Mouse (Mus musculus) CD4-positive helper T cell, adult 2 months (primary cell): ENCODE measurements at regions not wholly inside any gene's neighbourhood (a gene's known extent, or its start where the extent isn't known, plus 50 kb on each side); places are given as distances from the start of the nearest gene placed in this dataset.
"Not testable (repeated sequence)": the region's sequence is repeated elsewhere in the genome, so short reads cannot be mapped to it uniquely, and the experiment has no call there.

Experiments
- DNase-seq: peaks from one replicate; pipeline ENCODE4 v3.0.0-alpha.2; 2012; ENCODE audit warnings: low read depth, missing footprints, low spot score

DNA sequence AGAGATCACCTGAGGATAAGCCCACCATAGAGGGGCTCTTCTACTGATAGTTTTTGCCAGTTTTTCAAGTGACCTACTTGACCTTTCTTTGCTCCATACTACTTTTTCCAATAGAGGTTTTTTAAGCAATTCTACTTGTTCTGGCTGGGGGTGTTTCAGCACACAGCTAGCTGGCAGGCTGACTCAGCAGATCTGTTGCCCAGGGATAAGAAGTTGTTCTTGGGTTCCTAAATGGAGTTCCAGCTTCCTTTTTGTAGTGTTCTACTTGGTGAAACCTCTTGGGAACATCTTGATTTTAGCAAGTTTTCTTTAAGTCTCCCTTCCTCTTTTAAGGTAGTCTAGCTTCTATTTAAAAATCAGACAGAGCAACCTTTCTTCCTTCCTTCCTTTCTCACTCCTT lies 61.0 kb downstream of the 4930474N05Rik start:
- DNase-seq = no peak

DNA sequence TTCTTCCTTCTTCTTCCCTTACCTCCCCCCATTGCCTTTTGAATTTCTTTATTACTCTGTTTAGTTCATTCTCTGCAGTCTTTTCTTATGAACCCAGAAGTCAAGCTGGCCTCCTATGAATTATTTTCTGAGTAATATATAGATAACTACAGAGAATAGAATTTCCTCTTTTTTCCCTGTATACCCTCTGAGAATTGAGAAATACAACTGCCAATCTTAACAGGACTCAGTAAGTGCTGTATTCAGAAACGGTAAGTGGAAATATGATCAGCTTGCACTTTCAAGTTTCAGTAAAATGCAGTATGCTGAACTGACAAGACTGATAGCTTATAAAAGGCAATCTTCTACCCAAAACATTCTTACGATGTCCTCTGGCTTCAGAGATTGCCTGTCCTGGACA lies 61.5 kb downstream of the 4930474N05Rik start:
- no peak for DNase-seq

GRCm38 (mm10) chr14:36183701-36184100 lies 89.0 kb downstream of the 4930474N05Rik start:
- DNase-seq = no peak

GRCm38 (mm10) chr14:36196517-36196916 lies 101.8 kb downstream of the 4930474N05Rik start:
- no peak for DNase-seq

DNA sequence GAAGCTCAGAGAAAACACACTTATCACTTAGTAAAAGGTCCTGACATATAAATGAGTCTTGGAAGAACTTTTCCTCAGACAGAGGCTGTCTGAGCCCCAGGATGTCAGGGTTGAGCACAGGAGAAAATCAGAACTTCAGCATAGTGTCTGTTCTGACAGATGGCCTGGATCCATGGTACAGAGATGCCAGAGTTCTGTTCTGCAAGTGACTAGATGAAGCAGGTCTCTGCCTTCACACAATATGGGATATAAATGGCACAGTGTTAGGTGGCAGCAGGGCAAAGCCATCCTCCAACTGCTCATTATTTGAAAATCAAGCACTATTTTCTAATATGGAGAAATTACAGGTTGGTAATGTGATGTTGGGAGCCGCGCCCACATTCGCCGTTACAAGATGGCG lies 103.7 kb downstream of the 4930474N05Rik start:
- no peak for DNase-seq

GRCm38 (mm10) chr14:36203855-36204254 lies 109.1 kb downstream of the 4930474N05Rik start:
- no peak for DNase-seq

- DNase-seq = no peak
Observed at GRCm38 (mm10) chr14:36212830-36213229, 118.1 kb downstream of the 4930474N05Rik start.

GRCm38 (mm10) chr14:36245849-36246248 lies 151.1 kb downstream of the 4930474N05Rik start:
- no peak for DNase-seq

- no peak for DNase-seq
Observed at GRCm38 (mm10) chr14:36262126-36262525, 167.4 kb downstream of the 4930474N05Rik start.

DNA sequence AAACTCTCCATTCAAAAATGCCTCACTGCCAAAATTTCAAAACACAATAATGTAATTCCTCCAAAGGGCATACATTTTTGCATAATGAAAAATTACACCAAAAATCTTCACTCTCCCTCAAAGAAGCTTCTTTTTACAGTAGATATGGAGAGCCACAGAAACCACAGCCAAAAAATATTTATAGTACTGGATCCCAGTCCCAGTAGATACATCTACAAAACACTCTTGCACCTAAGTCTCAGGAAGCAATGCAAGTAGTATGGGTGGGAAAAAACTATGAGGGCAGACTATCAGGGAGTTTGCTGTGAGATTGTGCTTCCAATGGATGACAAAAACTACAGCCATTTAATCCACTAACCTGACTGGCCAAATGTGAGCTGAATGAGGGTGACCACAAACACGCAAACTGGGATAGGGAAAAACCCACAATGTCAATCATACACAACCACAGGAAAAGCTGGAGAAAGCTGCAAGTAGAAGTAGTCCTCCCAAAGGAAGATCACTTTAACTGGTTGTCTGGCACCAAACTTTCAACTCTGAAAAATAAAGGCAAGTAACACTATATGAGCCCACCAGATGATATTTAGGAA lies 189.2 kb downstream of the 4930474N05Rik start:
- DNase-seq = no peak

GRCm38 (mm10) chr14:36288697-36289286 lies 194.1 kb downstream of the 4930474N05Rik start:
- no peak for DNase-seq

GRCm38 (mm10) chr14:36310324-36310723 lies 215.6 kb downstream of the 4930474N05Rik start:
- no peak for DNase-seq

- not testable (repeated sequence) for DNase-seq
Observed at GRCm38 (mm10) chr14:36314673-36315072, 220.0 kb downstream of the 4930474N05Rik start.

- DNase-seq = peak; percentile 8
Observed at GRCm38 (mm10) chr14:36316418-36317111, 221.8 kb downstream of the 4930474N05Rik start.

GRCm38 (mm10) chr14:36328258-36328891 lies 233.7 kb downstream of the 4930474N05Rik start:
- DNase-seq = no peak

DNA sequence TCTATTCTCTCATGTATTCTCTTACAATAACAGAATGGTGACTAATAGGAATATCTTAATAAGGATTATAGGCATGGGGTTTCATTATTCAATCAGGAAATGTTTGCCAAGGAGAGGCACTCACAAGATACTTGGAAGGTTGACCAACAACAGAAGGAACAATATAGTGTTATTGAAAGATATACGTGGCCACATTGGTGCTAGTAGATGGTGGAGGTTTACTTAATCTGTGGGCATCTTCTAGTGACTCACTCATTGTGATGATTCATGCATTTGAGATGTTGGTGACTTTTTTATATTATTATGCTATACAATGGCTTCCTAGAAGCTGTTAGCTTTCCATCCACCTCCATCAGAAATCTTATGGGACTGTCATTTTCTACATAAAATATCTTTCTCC lies 246.1 kb downstream of the 4930474N05Rik start:
- DNase-seq = no peak
